Mouse (Mus musculus): Measurements from ENCODE around the gene Olfr69.
"Not testable (repeated sequence)": the region's sequence is repeated elsewhere in the genome, so short reads cannot be mapped to it uniquely, and the experiment has no call there.

Olfr69 gene

DNA sequence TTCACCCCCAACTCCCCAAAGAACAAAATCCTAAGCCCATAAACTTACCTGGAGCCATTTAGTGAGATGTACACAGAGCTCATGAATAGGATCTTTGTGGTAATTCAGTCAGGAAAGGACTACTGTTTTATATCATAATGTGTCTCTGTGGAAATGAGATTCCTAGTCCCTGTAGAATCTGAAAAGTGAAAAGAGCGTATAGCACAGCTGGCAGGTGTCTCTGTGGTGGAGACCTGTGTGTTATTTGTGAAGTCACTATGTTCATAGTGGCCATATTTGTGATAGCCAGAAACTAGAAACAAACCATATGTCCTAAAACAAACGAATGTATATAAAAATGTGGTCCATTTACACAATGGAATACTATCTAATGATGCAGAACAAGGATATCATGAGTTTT is at the start of gene Olfr69:
Gene Olfr69 (minus strand): TSS at position 101 of the 400 bp plus-strand sequence.
- no peak for DNase-seq (ENCODE audit: low spot score in 2 of 2)

DNA sequence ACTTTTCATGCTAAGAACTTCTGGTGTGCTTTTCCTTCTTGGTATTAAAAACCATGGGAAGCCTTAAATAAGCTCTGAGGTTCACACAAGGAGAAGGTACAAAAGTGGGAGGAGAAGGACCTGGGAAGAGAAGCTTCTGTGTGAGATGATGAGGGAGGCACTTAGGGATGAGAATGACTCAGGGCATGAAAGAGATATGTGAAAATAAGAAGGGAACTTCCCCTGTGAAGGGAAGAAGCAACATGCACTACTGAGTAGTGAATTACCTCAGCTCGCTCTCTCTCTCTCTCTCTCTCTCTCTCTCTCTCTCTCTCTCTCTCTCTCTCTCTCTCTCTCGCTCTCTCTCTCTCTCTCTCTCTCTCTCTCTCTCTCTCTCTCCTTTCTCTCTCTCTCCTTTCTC is 43.7 kb upstream of the Olfr69 start:
- not testable (repeated sequence) for DNase-seq (ENCODE audit: low spot score in 2 of 2)

DNA sequence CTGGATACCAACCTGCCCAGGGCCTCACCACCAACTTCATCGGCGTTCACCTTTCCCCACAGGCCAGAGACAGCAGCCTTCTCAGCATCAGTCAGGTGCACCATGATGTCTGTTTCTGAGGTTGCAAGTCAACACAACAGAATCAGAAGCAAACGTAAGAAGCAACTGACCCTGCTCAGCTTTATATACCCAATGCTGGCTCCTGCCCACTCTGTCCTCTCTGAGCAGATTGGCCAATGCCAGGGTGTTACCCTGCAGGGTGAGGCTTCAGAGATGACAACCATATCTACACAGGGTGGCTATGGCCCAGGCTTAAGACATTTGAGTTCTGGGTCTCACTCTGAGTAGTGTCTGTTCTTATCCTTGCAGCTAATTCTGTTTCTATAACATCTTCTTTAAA is 42.4 kb upstream of the Olfr69 start, which contains the start of gene Hbb-bt:
Gene Hbb-bt (minus strand): TSS at position 231 of the 400 bp plus-strand sequence.
- no peak for DNase-seq (ENCODE audit: low spot score in 2 of 2)

DNA sequence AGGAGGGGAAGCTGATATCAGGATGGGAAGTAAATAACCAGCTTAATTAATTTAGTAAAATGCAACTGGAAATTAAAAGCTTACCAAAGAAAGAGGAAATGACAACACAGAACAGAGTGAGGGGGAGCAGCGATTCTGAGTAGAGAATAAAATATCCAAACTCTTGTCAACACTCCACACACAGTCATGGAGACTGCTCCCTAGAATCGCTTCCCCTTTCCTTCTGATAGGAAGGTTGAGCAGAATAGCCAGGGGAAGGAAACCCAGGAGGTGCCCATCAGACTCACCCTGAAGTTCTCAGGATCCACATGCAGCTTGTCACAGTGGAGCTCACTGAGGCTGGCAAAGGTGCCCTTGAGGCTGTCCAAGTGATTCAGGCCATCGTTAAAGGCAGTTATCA is 41.8 kb upstream of the Olfr69 start:
- DNase-seq (ENCODE audit: low spot score in 2 of 2) = not testable (repeated sequence)

- DNase-seq (ENCODE audit: low spot score in 2 of 2) = no peak
Observed at GRCm38 (mm10) chr7:103812174-103812573, 40.8 kb upstream of the Olfr69 start.

DNA sequence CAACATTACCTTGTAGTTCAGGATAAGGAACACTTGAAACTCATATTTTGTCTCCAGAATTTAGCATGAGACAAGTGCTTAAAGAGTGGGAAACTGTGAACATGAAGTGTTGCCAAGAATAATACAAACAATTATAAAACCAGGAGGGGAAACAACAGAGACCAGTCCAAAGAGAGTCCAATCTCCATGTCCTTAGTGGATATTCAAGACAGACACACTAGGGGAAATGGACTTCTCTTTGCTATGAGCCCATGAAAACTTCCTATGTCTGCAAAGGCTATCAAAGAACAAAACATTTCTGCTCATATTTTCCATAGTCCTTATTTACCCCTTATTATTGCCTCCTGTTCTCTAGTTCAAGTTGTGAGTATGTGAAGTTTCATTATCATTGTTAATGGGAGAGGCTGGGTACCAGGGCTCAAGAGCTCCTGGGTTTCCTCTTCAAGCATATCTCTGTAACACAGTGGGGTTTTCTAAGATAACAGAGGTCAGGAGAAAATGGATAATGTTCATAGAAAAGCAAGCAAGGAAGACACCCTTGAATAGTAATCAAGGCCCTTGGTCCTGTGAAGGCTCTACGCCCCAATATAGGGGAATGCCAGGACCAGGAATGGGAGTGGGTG is 39.9 kb upstream of the Olfr69 start:
- no peak for DNase-seq (ENCODE audit: low spot score in 2 of 2)

DNA sequence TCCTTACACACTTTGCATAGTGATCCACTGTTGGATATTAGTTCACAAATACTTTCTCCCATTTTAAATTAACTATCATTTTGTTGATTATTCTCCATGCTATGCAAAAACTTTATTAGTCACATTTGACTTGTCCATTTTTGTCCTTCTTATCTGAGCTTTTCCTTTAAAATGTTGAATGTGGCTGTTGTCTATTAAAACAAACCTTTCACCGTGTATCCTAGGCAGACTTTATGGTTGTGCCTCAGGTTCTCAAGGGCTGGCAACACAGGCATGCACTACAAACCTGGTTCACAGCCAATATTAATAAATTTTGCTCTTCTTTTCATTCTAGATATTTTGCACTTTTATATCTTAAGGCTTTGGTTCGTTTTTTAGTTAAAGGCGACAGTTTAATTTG is 39.4 kb upstream of the Olfr69 start:
- DNase-seq (ENCODE audit: low spot score in 2 of 2) = no peak

GRCm38 (mm10) chr7:103810296-103810695 is 38.9 kb upstream of the Olfr69 start:
- DNase-seq (ENCODE audit: low spot score in 2 of 2) = no peak

DNA sequence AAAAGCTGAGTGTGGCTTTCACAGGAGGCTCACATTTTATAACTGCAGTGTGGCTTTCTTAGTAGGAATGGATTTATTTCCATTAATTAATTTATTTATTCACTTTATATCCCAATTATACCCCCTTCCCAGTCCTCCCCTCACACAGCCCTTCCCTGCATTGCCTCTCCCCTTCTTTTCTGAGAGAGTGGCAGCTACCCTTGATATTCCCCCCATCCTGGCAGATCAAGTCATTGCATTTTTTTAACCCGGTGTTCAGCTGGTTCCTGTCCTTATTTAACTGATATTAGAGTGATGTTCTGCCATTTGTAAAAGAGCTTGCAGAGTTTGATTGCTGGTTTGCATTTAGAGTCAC is 38.4 kb upstream of the Olfr69 start:
- DNase-seq (ENCODE audit: low spot score in 2 of 2) = no peak

GRCm38 (mm10) chr7:103808971-103809800 is 37.8 kb upstream of the Olfr69 start:
- no peak for DNase-seq (ENCODE audit: low spot score in 2 of 2)

- not testable (repeated sequence) for DNase-seq (ENCODE audit: low spot score in 2 of 2)
Observed at GRCm38 (mm10) chr7:103808120-103808519, 36.7 kb upstream of the Olfr69 start.

DNA sequence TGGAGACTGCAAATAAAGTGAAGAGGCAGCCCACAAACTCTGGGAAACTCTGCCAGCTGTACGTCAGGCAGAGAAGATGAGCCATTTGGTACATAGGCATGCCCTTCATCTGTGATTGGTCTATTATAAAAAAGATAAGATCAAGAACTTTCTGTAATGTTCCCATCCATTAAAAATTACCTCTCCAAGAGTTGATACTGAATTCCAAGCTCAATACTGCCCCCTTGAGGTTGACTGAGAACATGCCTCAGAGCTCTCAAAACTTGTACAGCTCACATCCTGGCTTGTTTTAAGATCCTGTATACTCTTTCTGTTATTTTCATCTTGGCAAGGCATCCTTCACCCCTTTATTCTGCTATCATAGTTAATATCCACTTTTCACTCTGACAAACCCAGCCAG is 35.5 kb upstream of the Olfr69 start:
- no peak for DNase-seq (ENCODE audit: low spot score in 2 of 2)

DNA sequence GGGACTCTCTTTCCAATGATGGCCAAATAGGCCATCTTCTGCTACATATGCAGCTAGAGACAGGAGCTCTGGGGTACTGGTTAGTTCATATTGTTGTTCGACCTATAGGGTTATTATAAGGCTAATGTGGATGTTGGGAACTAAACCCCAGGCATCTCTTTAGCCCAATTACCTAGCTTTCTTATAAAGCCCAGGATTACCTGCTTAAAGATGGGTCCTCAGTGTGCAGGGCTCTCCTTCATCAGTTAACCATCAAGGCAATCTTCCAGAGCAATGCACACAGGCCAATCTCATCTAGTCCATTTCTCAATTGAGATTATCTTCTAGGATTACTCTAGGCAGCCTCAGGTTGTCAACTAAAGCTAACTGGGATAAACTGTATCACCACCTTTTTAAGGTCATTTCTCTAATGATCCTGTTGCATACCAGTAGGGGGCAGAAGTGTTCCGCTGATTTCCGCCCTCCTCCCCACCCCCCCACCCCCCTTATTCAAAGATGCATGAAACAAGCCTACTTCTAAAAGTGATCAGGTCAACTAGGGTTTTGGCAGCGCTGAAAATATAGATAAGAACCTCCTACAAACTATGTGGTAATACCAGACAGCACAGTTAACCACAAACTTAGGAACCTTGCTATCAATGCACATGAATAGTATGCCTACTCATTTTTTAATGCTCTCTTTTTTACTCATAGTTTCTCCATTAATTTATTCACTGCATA is 21.4 kb upstream of the Olfr69 start:
- DNase-seq (ENCODE audit: low spot score in 2 of 2) = no peak

GRCm38 (mm10) chr7:103791721-103792120 is 20.3 kb upstream of the Olfr69 start, which contains the start of gene Olfr67:
Gene Olfr67 (minus strand): TSS chr7:103791821.
- DNase-seq (ENCODE audit: low spot score in 2 of 2) = no peak

DNA sequence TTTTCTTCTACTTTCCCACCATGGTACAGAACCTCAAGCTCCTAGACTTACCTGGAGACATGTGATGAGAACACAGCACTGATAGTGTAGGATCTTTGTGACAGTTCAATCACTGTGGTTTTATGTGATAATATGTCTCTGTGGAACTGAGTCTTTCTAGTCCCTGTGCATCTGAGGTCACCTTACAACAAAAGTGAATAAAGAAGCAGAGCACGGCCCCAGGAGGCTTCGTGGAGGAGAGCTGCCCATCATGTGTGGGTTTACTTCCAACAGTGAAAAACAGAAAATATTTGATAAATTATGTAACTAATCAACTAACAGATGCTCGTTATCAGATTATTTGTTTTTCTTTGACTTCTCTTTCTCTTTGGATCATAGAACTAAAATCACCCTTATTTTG is 8.2 kb upstream of the Olfr69 start, which contains the start of gene Olfr68:
Gene Olfr68 (minus strand): TSS at position 101 of the 400 bp plus-strand sequence.
- no peak for DNase-seq (ENCODE audit: low spot score in 2 of 2)

DNA sequence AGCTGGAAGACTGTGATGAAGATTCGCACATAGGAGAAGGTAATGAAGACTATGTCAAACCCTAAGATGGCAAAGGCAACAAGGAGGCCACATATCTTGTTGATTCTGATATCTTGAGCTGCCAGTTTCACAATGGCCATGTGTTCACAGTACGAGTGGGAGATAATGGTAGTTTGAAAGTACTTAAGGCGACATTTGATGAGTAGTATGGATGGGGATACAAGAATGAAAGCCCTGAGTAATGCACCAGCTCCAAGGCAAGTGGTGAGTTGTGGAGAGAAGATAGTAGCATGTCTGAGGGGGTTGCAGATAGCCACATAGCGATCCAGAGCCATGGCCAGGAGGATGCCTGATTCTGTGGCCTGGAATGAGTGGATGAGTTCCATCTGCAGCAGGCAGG is 6.3 kb upstream of the Olfr69 start:
- not testable (repeated sequence) for DNase-seq (ENCODE audit: low spot score in 2 of 2)

DNA sequence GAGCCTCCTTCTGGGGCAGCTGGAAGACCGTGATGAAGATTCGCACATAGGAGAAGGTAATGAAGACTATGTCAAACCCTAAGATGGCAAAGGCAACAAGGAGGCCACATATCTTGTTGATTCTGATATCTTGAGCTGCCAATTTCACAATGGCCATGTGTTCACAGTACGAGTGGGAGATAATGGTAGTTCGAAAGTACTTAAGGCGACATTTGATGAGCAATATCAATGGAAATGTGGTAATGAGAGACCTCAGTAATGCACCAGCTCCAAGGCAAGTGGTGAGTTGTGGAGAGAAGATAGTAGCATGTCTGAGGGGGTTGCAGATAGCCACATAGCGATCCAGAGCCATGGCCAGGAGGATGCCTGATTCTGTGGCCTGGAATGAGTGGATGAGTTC is 3.7 kb downstream of the Olfr69 start:
- not testable (repeated sequence) for DNase-seq (ENCODE audit: low spot score in 2 of 2)

GRCm38 (mm10) chr7:103762212-103762611 is 9.2 kb downstream of the Olfr69 start:
- not testable (repeated sequence) for DNase-seq (ENCODE audit: low spot score in 2 of 2)

DNA sequence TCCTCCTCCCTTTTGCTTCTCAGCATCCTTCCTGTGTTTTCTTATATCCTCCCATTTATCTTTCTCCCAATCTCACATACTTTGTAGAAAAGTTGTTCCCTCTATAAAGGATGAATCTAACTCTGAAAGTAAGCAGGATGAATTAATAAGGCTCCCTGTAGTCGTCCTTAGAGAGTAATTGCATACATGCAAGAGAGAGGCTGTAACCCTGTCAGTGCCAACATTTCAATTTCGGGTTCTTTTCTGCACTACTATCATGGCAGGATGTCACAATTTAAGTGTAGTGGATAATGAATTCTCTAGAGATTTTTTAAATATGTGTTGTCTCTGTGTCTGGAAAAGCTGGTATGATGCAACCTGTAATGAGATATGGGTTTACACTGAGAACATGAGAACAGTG is 14.2 kb downstream of the Olfr69 start, which contains the start of gene Olfr630:
Gene Olfr630 (minus strand): TSS at position 101 of the 400 bp plus-strand sequence.
- DNase-seq (ENCODE audit: low spot score in 2 of 2) = no peak

GRCm38 (mm10) chr7:103744843-103745242 is 26.6 kb downstream of the Olfr69 start, which contains the start of gene Olfr629:
Gene Olfr629 (minus strand): TSS chr7:103744943.
- no peak for DNase-seq (ENCODE audit: low spot score in 2 of 2)

DNA sequence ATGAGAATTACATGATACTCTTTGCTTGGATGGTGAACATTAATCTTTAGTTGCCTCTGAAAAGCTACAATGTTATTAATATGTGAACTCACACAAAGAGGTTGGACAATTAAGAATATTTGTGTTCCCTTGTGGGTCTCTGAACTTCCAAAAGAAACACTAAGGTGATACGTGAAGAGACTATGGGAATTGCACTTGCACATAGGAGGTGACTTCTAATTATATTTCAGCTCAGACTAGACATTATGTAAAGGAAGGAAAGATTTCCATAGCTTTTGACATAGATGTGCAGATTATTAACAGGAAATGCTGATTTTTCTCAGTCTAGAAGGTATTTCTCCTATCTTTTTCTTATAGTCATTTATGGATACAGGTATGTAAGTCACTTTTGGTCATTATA is 41.3 kb downstream of the Olfr69 start, which contains the start of gene Olfr628:
Gene Olfr628 (plus strand): TSS at position 301 of the 400 bp plus-strand sequence.
- DNase-seq (ENCODE audit: low spot score in 2 of 2) = no peak

DNA sequence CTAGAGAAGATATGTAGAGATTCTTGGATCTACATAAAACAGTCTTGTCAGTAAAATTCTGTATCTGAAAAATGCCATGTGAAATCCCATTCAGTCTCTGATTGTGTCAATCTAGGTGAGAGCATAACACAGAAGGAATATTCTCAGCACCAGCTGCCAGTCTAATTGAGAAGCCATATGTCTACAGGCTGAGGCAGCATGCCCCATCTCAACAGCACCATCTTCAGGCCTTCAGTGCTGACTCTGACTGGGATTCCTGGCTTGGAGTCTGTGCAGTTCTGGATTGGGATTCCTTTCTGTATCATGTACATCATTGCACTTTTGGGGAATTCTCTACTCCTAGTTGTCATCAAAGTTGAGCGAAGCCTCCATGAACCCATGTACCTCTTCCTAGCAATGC is 55.0 kb downstream of the Olfr69 start:
- DNase-seq (ENCODE audit: low spot score in 2 of 2) = not testable (repeated sequence)

Data from right cerebral cortex, postnatal 36 days (tissue).